Mouse (Mus musculus) stomach, embryonic 14.5 days (tissue): ENCODE measurements around the gene Nfatc4. TPM values are rescaled to one million over a fixed set of nuclear protein-coding genes. Genes with fewer than 3 reads are reported as not detected.
A peak's percentile ranks its signal among the peaks of the same experiment; 100 is the strongest.

ENCODE experiments used
- ATAC-seq: fragments of 200-750 bp; cut with Nextera tagmentation; 2 replicates; pipeline ENCODE4 v1.8.0; 2017; ENCODE audit warnings: low read depth, moderate TSS enrichment; ENCODE audit not compliant: insufficient number of reproducible peaks, insufficient read depth, low FRiP score
- H3K27ac ChIP-seq: fragments of 300-500 bp; sonication (generic); 2 replicates; pipeline ENCODE4 v1.5.1; 2014; ENCODE audit warnings: mild to moderate bottlenecking, low read length, moderate library complexity, mixed read lengths
- H3K27me3 ChIP-seq: fragments of 300-500 bp; sonication (generic); 2 replicates; pipeline ENCODE4 v1.6.1; 2014; ENCODE audit warnings: low read length, control low read depth, mixed read lengths; ENCODE audit not compliant: control insufficient read depth, insufficient read depth
- H3K36me3 ChIP-seq: fragments of 300-500 bp; sonication (generic); 2 replicates; pipeline ENCODE4 v1.6.1; 2014; ENCODE audit warnings: mild to moderate bottlenecking, control low read depth, low read length, moderate library complexity, mixed read lengths; ENCODE audit not compliant: control insufficient read depth, insufficient read depth
- H3K4me1 ChIP-seq: fragments of 300-500 bp; sonication (generic); 2 replicates; pipeline ENCODE4 v1.6.1; 2014; ENCODE audit warnings: low read length, control low read depth, mixed read lengths; ENCODE audit not compliant: control insufficient read depth, insufficient read depth
- H3K4me2 ChIP-seq: fragments of 300-500 bp; sonication (generic); replicated peaks from 2 replicates; pipeline ENCODE4 v1.6.1; 2014; ENCODE audit warnings: low read depth, low read length, control low read depth
- H3K4me3 ChIP-seq: fragments of 300-500 bp; sonication (generic); 2 replicates; pipeline ENCODE4 v1.5.1; 2014; ENCODE audit warnings: low read depth, low read length, control low read depth
- H3K9ac ChIP-seq: fragments of 300-500 bp; sonication (generic); replicated peaks from 2 replicates; pipeline ENCODE4 v1.6.1; 2014; ENCODE audit warnings: low read depth, mild to moderate bottlenecking, control low read depth, low read length, moderate library complexity, mixed read lengths
- H3K9me3 ChIP-seq: fragments of 300-500 bp; sonication (generic); 2 replicates; pipeline ENCODE4 v1.6.1; 2016; ENCODE audit warnings: low read depth, low read length, control low read depth; ENCODE audit not compliant: control insufficient read depth
- WGBS: fragments of 180-500 bp; shearing (Covaris S2); extraction: QIAGEN DNeasy Blood & Tissue Kit; methylation state at CpG from one replicate; pipeline ENCODE4 v1.1.7; 2014; 5-methylcytosine and 5-hydroxymethylcytosine counted together
- polyA plus RNA-seq: library from polyadenylated mRNA; unstranded; fragments of >200 nt; fragmentation: Nextera tagmentation; extraction: Ambion mirVana; gene quantifications from 2 replicates; pipeline ENCODE4 v1.2.1, GENCODE M21; 2014

Nfatc4 gene
- polyA plus RNA-seq, 1 experiment from 2014 or later = 54.9 TPM

- no peak for ATAC-seq
- no peak overlapping the region for H3K27ac ChIP-seq
- 76% methylated on average over 5 of the region's 5 CpGs for WGBS
Measured at GRCm38 (mm10) chr14:55834808-55835533, 12.0 kb downstream of the Nfatc4 start.

GRCm38 (mm10) chr14:55838312-55838711 is 15.4 kb downstream of the Nfatc4 start:
- no peak overlapping the region for H3K4me3 ChIP-seq
- no peaks in the 10 kb centered on the region for H3K27me3 ChIP-seq
- H3K9ac ChIP-seq = no peak overlapping the region
- WGBS = 90% methylated on average over 5 of the region's 5 CpGs
- peaks cover 3% of the 10 kb centered on the region; the same call in 1 of the 2 replicates for H3K36me3 ChIP-seq
- no peak overlapping the region for H3K4me2 ChIP-seq
- H3K27ac ChIP-seq = no peak overlapping the region
- no peaks in the 10 kb centered on the region for H3K9me3 ChIP-seq
- ATAC-seq = no peak
- H3K4me1 ChIP-seq = no peaks in the 10 kb centered on the region

More at GRCm38 (mm10) chr14:55834808-55835533, 12.0 kb downstream of the Nfatc4 start:
- no peaks in the 10 kb centered on the region for H3K4me1 ChIP-seq
- no peak overlapping the region for H3K4me2 ChIP-seq
- H3K27me3 ChIP-seq = no peaks in the 10 kb centered on the region
- H3K4me3 ChIP-seq = no peak overlapping the region
- H3K9ac ChIP-seq = no peak overlapping the region
- H3K36me3 ChIP-seq = peaks cover 23% of the 10 kb centered on the region; the same call in 1 of the 2 replicates
- no peaks in the 10 kb centered on the region for H3K9me3 ChIP-seq

GRCm38 (mm10) chr14:55838740-55839139 is 15.8 kb downstream of the Nfatc4 start:
- Histone ChIP-seq H3K4me1 (no peaks in the 10 kb centered on the region), H3K4me2 (no peak overlapping the region), H3K36me3 (no peaks in the 10 kb centered on the region), H3K27ac (no peak overlapping the region), H3K27me3 (no peaks in the 10 kb centered on the region), H3K9ac (no peak overlapping the region), H3K4me3 (no peak overlapping the region), H3K9me3 (no peaks in the 10 kb centered on the region)
- no peak for ATAC-seq
- WGBS = 85% methylated on average over 4 of the region's 4 CpGs

GRCm38 (mm10) chr14:55840853-55841366 is 18.0 kb downstream of the Nfatc4 start:
- Histone ChIP-seq H3K27ac (no peak overlapping the region), H3K36me3 (no peaks in the 10 kb centered on the region), H3K4me2 (no peak overlapping the region), H3K4me1 (no peaks in the 10 kb centered on the region), H3K9ac (no peak overlapping the region), H3K4me3 (no peak overlapping the region), H3K9me3 (no peaks in the 10 kb centered on the region), H3K27me3 (no peaks in the 10 kb centered on the region)
- no peak for ATAC-seq
- WGBS = 57% methylated on average over 4 of the region's 4 CpGs

- 77% methylated on average over 4 of the region's 4 CpGs for WGBS
- no peak for ATAC-seq
- no peak overlapping the region for H3K27ac ChIP-seq
- no peaks in the 10 kb centered on the region for H3K9me3 ChIP-seq
- H3K4me3 ChIP-seq = no peak overlapping the region
- no peaks in the 10 kb centered on the region for H3K36me3 ChIP-seq
- H3K9ac ChIP-seq = no peak overlapping the region
- no peaks in the 10 kb centered on the region for H3K27me3 ChIP-seq
- H3K4me1 ChIP-seq = no peaks in the 10 kb centered on the region
- no peak overlapping the region for H3K4me2 ChIP-seq
Measured at GRCm38 (mm10) chr14:55842794-55843193, 19.9 kb downstream of the Nfatc4 start.

- Histone ChIP-seq H3K9me3 (no peaks in the 10 kb centered on the region), H3K4me1 (no peaks in the 10 kb centered on the region), H3K36me3 (no peaks in the 10 kb centered on the region), H3K27ac (no peak overlapping the region), H3K4me3 (no peak overlapping the region), H3K9ac (no peak overlapping the region), H3K27me3 (no peaks in the 10 kb centered on the region), H3K4me2 (no peak overlapping the region)
- 53% methylated on average over 9 of the region's 9 CpGs for WGBS
- no peak for ATAC-seq
Measured at GRCm38 (mm10) chr14:55845506-55846294, 22.8 kb downstream of the Nfatc4 start.

- WGBS = 33% methylated on average over 6 of the region's 6 CpGs
- H3K27ac ChIP-seq = no peak overlapping the region
- H3K36me3 ChIP-seq = no peaks in the 10 kb centered on the region
Measured at GRCm38 (mm10) chr14:55850885-55851284, 27.9 kb downstream of the Nfatc4 start.

GRCm38 (mm10) chr14:55852646-55853551 is 30.0 kb downstream of the Nfatc4 start:
- Histone ChIP-seq H3K4me3 (peak overlapping the region; percentile 78), H3K36me3 (peaks cover 7% of the 10 kb centered on the region; the same call in 1 of the 2 replicates), H3K4me1 (peaks cover 34% of the 10 kb centered on the region), H3K27ac (peak overlapping the region; percentile 96), H3K9ac (peak overlapping the region; percentile 12; the same call in 1 of the 2 replicates), H3K4me2 (peak overlapping the region; percentile 58), H3K9me3 (no peaks in the 10 kb centered on the region), H3K27me3 (no peaks in the 10 kb centered on the region)
- ATAC-seq = peak; percentile 70
- WGBS = 2% methylated on average over 11 of the region's 11 CpGs

More at GRCm38 (mm10) chr14:55850885-55851284, 27.9 kb downstream of the Nfatc4 start:
- H3K4me2 ChIP-seq = no peak overlapping the region
- ATAC-seq = no peak
- no peak overlapping the region for H3K4me3 ChIP-seq
- H3K9ac ChIP-seq = no peak overlapping the region
- H3K4me1 ChIP-seq = peaks cover 16% of the 10 kb centered on the region
- no peaks in the 10 kb centered on the region for H3K27me3 ChIP-seq
- H3K9me3 ChIP-seq = no peaks in the 10 kb centered on the region
